Mouse (Mus musculus) small intestine, adult 2 months (tissue): Measurements from ENCODE around the gene Saxo1.

ENCODE experiments used
- CTCF ChIP-seq: fragments of 200-500 bp; IDR thresholded peaks from 2 replicates; pipeline ENCODE4 v1.5.1; 2012; ENCODE audit warnings: low read depth, mild to moderate bottlenecking, control low read depth, inconsistent platforms, low read length, moderate library complexity, mixed read lengths; ENCODE audit not compliant: insufficient replicate concordance, insufficient read length; ENCODE audit errors: extremely low read depth
- POLR2A ChIP-seq: fragments of 200-500 bp; IDR thresholded peaks from 2 replicates; pipeline ENCODE4 v1.6.1; 2012; ENCODE audit warnings: low read depth, mild to moderate bottlenecking, control low read depth, inconsistent platforms, low read length, moderate library complexity

GRCm38 (mm10) chr4:86524483-86524882 lies 33.6 kb downstream of the Saxo1 start:
- TF ChIP-seq CTCF (no peak), POLR2A (no peak)
